Mouse (Mus musculus): ENCODE data around the gene Rnf212. TPM values are rescaled to one million over a fixed set of nuclear protein-coding genes. Genes with fewer than 3 reads are reported as not detected.
"Not testable (repeated sequence)": the region's sequence is repeated elsewhere in the genome, so short reads cannot be mapped to it uniquely, and the experiment has no call there.

Rnf212 gene
- 0.31 and 1.1 TPM in 2 replicates for polyA plus RNA-seq (2012)

GRCm38 (mm10) chr5:108774630-108775306, at the start of gene Rnf212:
TSS of gene Rnf212 (minus strand) at chr5:108774982.
- H3K4me3 ChIP-seq (replicated peaks): no peak within 1 kb of the TSS
- H3K9me3 ChIP-seq (ENCODE audit: control insufficient read depth, low read length): peaks cover 5% of the 10 kb centered on the region
- H3K4me1 ChIP-seq (ENCODE audit: control insufficient read depth): no peaks in the 10 kb centered on the region
- TF ChIP-seq TAL1 (IDR thresholded peaks at IDR 0.05; ENCODE audit: low read length) (no peak), GATA1 (IDR thresholded peaks at IDR 0.05; ENCODE audit: low read length) (no peak)
- H3K27me3 ChIP-seq (ENCODE audit: control insufficient read depth): peaks cover 7% of the 10 kb centered on the region
- H3K36me3 ChIP-seq (ENCODE audit: control insufficient read depth): no peaks in the 10 kb centered on the region

- no peak overlapping the region for H3K4me3 ChIP-seq (replicated peaks)
- no peaks in the 10 kb centered on the region for H3K36me3 ChIP-seq (ENCODE audit: control insufficient read depth)
- no peak for TF ChIP-seq TAL1 (IDR thresholded peaks at IDR 0.05; ENCODE audit: low read length)
- TF ChIP-seq GATA1 (IDR thresholded peaks at IDR 0.05; ENCODE audit: low read length): no peak
- no peaks in the 10 kb centered on the region for H3K4me1 ChIP-seq (ENCODE audit: control insufficient read depth)
- H3K27me3 ChIP-seq (ENCODE audit: control insufficient read depth): no peaks in the 10 kb centered on the region
- no peaks in the 10 kb centered on the region for H3K9me3 ChIP-seq (ENCODE audit: control insufficient read depth, low read length)
Measured at GRCm38 (mm10) chr5:108823276-108823675, 48.5 kb upstream of the Rnf212 start.

- not testable (repeated sequence) for H3K4me1 ChIP-seq (ENCODE audit: control insufficient read depth); H3K36me3 ChIP-seq (ENCODE audit: control insufficient read depth); H3K27me3 ChIP-seq (ENCODE audit: control insufficient read depth); H3K9me3 ChIP-seq (ENCODE audit: control insufficient read depth, low read length); H3K4me3 ChIP-seq (replicated peaks)
Measured at GRCm38 (mm10) chr5:108808750-108809149, 34.0 kb upstream of the Rnf212 start, which contains the start of gene Vmn2r8. TSS of gene Vmn2r8 (minus strand) at chr5:108808850.

GRCm38 (mm10) chr5:108803646-108804045, 28.9 kb upstream of the Rnf212 start:
- Histone ChIP-seq H3K36me3 (ENCODE audit: control insufficient read depth) (no peaks in the 10 kb centered on the region), H3K4me1 (ENCODE audit: control insufficient read depth) (no peaks in the 10 kb centered on the region), H3K4me3 (replicated peaks) (no peak overlapping the region), H3K9me3 (ENCODE audit: control insufficient read depth, low read length) (no peaks in the 10 kb centered on the region), H3K27me3 (ENCODE audit: control insufficient read depth) (no peaks in the 10 kb centered on the region)
- no peak for TF ChIP-seq TAL1 (IDR thresholded peaks at IDR 0.05; ENCODE audit: low read length)
- TF ChIP-seq GATA1 (IDR thresholded peaks at IDR 0.05; ENCODE audit: low read length): no peak

- not testable (repeated sequence) for H3K4me1 ChIP-seq (ENCODE audit: control insufficient read depth); H3K4me3 ChIP-seq (replicated peaks); H3K27me3 ChIP-seq (ENCODE audit: control insufficient read depth); H3K9me3 ChIP-seq (ENCODE audit: control insufficient read depth, low read length); H3K36me3 ChIP-seq (ENCODE audit: control insufficient read depth)
Measured at GRCm38 (mm10) chr5:108795263-108795662, 20.5 kb upstream of the Rnf212 start, which contains the start of gene Tmed11. TSS of gene Tmed11 (minus strand) at chr5:108795363.

- not testable (repeated sequence) for H3K27me3 ChIP-seq (ENCODE audit: control insufficient read depth); H3K36me3 ChIP-seq (ENCODE audit: control insufficient read depth); H3K4me1 ChIP-seq (ENCODE audit: control insufficient read depth); H3K4me3 ChIP-seq (replicated peaks); H3K9me3 ChIP-seq (ENCODE audit: control insufficient read depth, low read length)
Measured at GRCm38 (mm10) chr5:108790385-108790784, 15.6 kb upstream of the Rnf212 start.

- TF ChIP-seq GATA1 (IDR thresholded peaks at IDR 0.05; ENCODE audit: low read length) (no peak), TAL1 (IDR thresholded peaks at IDR 0.05; ENCODE audit: low read length) (no peak)
- Histone ChIP-seq H3K36me3 (ENCODE audit: control insufficient read depth) (no peaks in the 10 kb centered on the region), H3K4me3 (replicated peaks) (no peak overlapping the region), H3K4me1 (ENCODE audit: control insufficient read depth) (no peaks in the 10 kb centered on the region; the same call in 1 of the 2 replicates), H3K27me3 (ENCODE audit: control insufficient read depth) (peaks cover 11% of the 10 kb centered on the region), H3K9me3 (ENCODE audit: control insufficient read depth, low read length) (no peaks in the 10 kb centered on the region)
Measured at GRCm38 (mm10) chr5:108760002-108760401, 14.8 kb downstream of the Rnf212 start.

GRCm38 (mm10) chr5:108758396-108758795, 16.4 kb downstream of the Rnf212 start:
- Histone ChIP-seq H3K36me3 (ENCODE audit: control insufficient read depth) (no peaks in the 10 kb centered on the region), H3K4me3 (replicated peaks) (no peak overlapping the region), H3K4me1 (ENCODE audit: control insufficient read depth) (no peaks in the 10 kb centered on the region; the same call in 1 of the 2 replicates), H3K9me3 (ENCODE audit: control insufficient read depth, low read length) (no peaks in the 10 kb centered on the region), H3K27me3 (ENCODE audit: control insufficient read depth) (peaks cover 13% of the 10 kb centered on the region)
- TF ChIP-seq GATA1 (IDR thresholded peaks at IDR 0.05; ENCODE audit: low read length): no peak
- TF ChIP-seq TAL1 (IDR thresholded peaks at IDR 0.05; ENCODE audit: low read length): no peak

- H3K27me3 ChIP-seq (ENCODE audit: control insufficient read depth); H3K4me3 ChIP-seq (replicated peaks); H3K9me3 ChIP-seq (ENCODE audit: control insufficient read depth, low read length): not testable (repeated sequence)
- Histone ChIP-seq H3K4me1 (ENCODE audit: control insufficient read depth) (peaks cover 46% of the 10 kb centered on the region), H3K36me3 (ENCODE audit: control insufficient read depth) (peaks cover 20% of the 10 kb centered on the region)
Measured at GRCm38 (mm10) chr5:108751258-108751657, 23.5 kb downstream of the Rnf212 start.

Data from erythroblast, embryonic 14.5 days (primary cell).